Mouse (Mus musculus) ES-Bruce4 (cell line): ENCODE results near the gene Colgalt1.

Experiments
- CTCF ChIP-seq: IDR thresholded peaks from one replicate; pipeline ENCODE4 v1.8.1; 2011; ENCODE audit warnings: low read depth, low read length
- EP300 ChIP-seq: IDR thresholded peaks from 2 replicates; pipeline ENCODE4 v1.6.1; 2011; ENCODE audit warnings: low read depth, low read length; ENCODE audit not compliant: insufficient read depth
- POLR2A ChIP-seq: IDR thresholded peaks from one replicate; pipeline ENCODE4 v1.8.1; 2011; ENCODE audit warnings: low read length; ENCODE audit not compliant: insufficient read depth

- TF ChIP-seq CTCF (no peak), EP300 (no peak), POLR2A (no peak)
Measured at GRCm38 (mm10) chr8:71630761-71631160, 20.0 kb downstream of the Colgalt1 start.
